Mouse (Mus musculus) MEL (cell line): Measurements from ENCODE around the gene Tfap2c. TPM values are rescaled to one million over a fixed set of nuclear protein-coding genes. Genes with fewer than 3 reads are reported as not detected.

Source experiments
- DNase-seq: peaks from one replicate; pipeline ENCODE4 v3.0.0; 2011; ENCODE audit warnings: low read depth, low spot score
- H3K27ac ChIP-seq: 2 replicates; pipeline ENCODE4 v1.5.1; 2012; ENCODE audit warnings: low read depth, mild to moderate bottlenecking, control low read depth, low read length, moderate library complexity; ENCODE audit not compliant: control insufficient read depth
- H3K27me3 ChIP-seq, 2 experiments: fragments of 150-350 bp in 1 of 2; sonication (generic) in 1 of 2; 2 replicates each; pipeline ENCODE4 v1.6.1; 2012; ENCODE audit warnings: low read length in 2 of 2, mild to moderate bottlenecking in 2 of 2, improper control_type of control experiment in 1 of 2, moderate library complexity in 1 of 2; ENCODE audit not compliant: insufficient read depth in 2 of 2, control insufficient read depth in 1 of 2
- H3K36me3 ChIP-seq, 2 experiments: 2 replicates each; pipeline ENCODE4 v1.6.1; 2012 to 2014; ENCODE audit warnings: low read length in 2 of 2, improper control_type of control experiment in 1 of 2, inconsistent platforms in 1 of 2, mild to moderate bottlenecking in 1 of 2; ENCODE audit not compliant: insufficient read depth in 2 of 2, control insufficient read depth in 1 of 2
- H3K4me1 ChIP-seq, 2 experiments: fragments of 150-350 bp in 1 of 2; sonication (generic) in 1 of 2; 2 replicates each; pipeline ENCODE4 v1.6.1; 2012; ENCODE audit warnings: low read length in 2 of 2, improper control_type of control experiment in 1 of 2, mild to moderate bottlenecking in 1 of 2; ENCODE audit not compliant: insufficient read depth in 2 of 2, control insufficient read depth in 1 of 2
- H3K4me3 ChIP-seq, 2 experiments: fragments of 150-350 bp in 1 of 2; sonication (generic) in 1 of 2; 2 replicates each; pipeline ENCODE4 v1.5.1; 2012; ENCODE audit warnings: low read depth in 2 of 2, low read length in 2 of 2, mild to moderate bottlenecking in 2 of 2, moderate library complexity in 2 of 2, control low read depth in 1 of 2, improper control_type of control experiment in 1 of 2; ENCODE audit not compliant: control insufficient read depth in 1 of 2, insufficient read depth in 1 of 2
- H3K79me2 ChIP-seq: 2 replicates; pipeline ENCODE4 v1.6.1; 2012; ENCODE audit warnings: mild to moderate bottlenecking, low read length, moderate library complexity; ENCODE audit not compliant: control insufficient read depth, poor library complexity, insufficient read depth
- H3K9ac ChIP-seq: 2 replicates; pipeline ENCODE4 v1.6.1; 2012; ENCODE audit warnings: low read depth, mild to moderate bottlenecking, control low read depth, low read length, moderate library complexity; ENCODE audit not compliant: control insufficient read depth, poor library complexity, severe bottlenecking
- H3K9me3 ChIP-seq: fragments of 150-350 bp; sonication (generic); replicated peaks from 2 replicates; pipeline ENCODE4 v1.6.1; 2012; ENCODE audit warnings: mild to moderate bottlenecking, low read length, improper control_type of control experiment, moderate library complexity; ENCODE audit not compliant: insufficient read depth
- BHLHE40 ChIP-seq: IDR thresholded peaks from 2 replicates; pipeline ENCODE4 v1.6.1; 2012; ENCODE audit warnings: low read depth, mild to moderate bottlenecking, inconsistent platforms, low read length, improper control_type of control experiment, borderline replicate concordance
- CHD1 ChIP-seq: IDR thresholded peaks from 2 replicates; pipeline ENCODE4 v1.6.1; 2012; ENCODE audit warnings: low read depth, mild to moderate bottlenecking, inconsistent platforms, low read length, improper control_type of control experiment
- CHD2 ChIP-seq: IDR thresholded peaks from 2 replicates; pipeline ENCODE4 v1.6.1; 2011; ENCODE audit warnings: low read length, improper control_type of control experiment
- ELF1 ChIP-seq: IDR thresholded peaks from 2 replicates; pipeline ENCODE4 v1.6.1; 2014; ENCODE audit warnings: low read depth, mild to moderate bottlenecking, inconsistent platforms, low read length, improper control_type of control experiment, moderate library complexity
- EP300 ChIP-seq, 2 experiments: IDR thresholded peaks; 2 replicates each; pipeline ENCODE4 v1.6.1; 2011; ENCODE audit warnings: improper control_type of control experiment in 2 of 2, low read length in 2 of 2, low read depth in 1 of 2, mild to moderate bottlenecking in 1 of 2
- GABPA ChIP-seq: IDR thresholded peaks from 2 replicates; pipeline ENCODE4 v1.6.1; 2012; ENCODE audit warnings: low read depth, mild to moderate bottlenecking, inconsistent platforms, low read length, improper control_type of control experiment, moderate library complexity
- HCFC1 ChIP-seq: IDR thresholded peaks from 2 replicates; pipeline ENCODE4 v1.6.1; 2012; ENCODE audit warnings: low read depth, mild to moderate bottlenecking, inconsistent platforms, low read length, improper control_type of control experiment, moderate library complexity
- KAT2A ChIP-seq: conservative IDR thresholded peaks from 2 replicates; pipeline ENCODE4 v1.6.1; 2012; ENCODE audit warnings: low read depth, low read length, improper control_type of control experiment, inconsistent platforms
- MAFK ChIP-seq: IDR thresholded peaks from 2 replicates; pipeline ENCODE4 v1.6.1; 2011; ENCODE audit warnings: low read depth, mild to moderate bottlenecking, low read length, improper control_type of control experiment, borderline replicate concordance
- MAX ChIP-seq: IDR thresholded peaks from 2 replicates; pipeline ENCODE4 v1.6.1; 2011; ENCODE audit warnings: low read length, improper control_type of control experiment
- MAZ ChIP-seq: IDR thresholded peaks from 2 replicates; pipeline ENCODE4 v1.6.1; 2012; ENCODE audit warnings: low read depth, mild to moderate bottlenecking, inconsistent platforms, low read length, improper control_type of control experiment
- MEF2A ChIP-seq: IDR thresholded peaks from 2 replicates; pipeline ENCODE4 v1.6.1; 2014; ENCODE audit warnings: low read depth, mild to moderate bottlenecking, inconsistent platforms, low read length, improper control_type of control experiment; ENCODE audit not compliant: poor library complexity, insufficient replicate concordance, severe bottlenecking; ENCODE audit errors: extremely low read depth
- NELFE ChIP-seq: IDR thresholded peaks from 2 replicates; pipeline ENCODE4 v1.6.1; 2011; ENCODE audit warnings: low read depth, low read length, improper control_type of control experiment
- NRF1 ChIP-seq: IDR thresholded peaks from 2 replicates; pipeline ENCODE4 v1.6.1; 2014; ENCODE audit warnings: low read depth, mild to moderate bottlenecking, inconsistent platforms, low read length, improper control_type of control experiment, moderate library complexity; ENCODE audit not compliant: poor library complexity, insufficient read depth, severe bottlenecking
- POLR2A ChIP-seq, 2 experiments: IDR thresholded peaks; 2 replicates each; pipeline ENCODE4 v1.6.1; 2011 to 2012; ENCODE audit warnings: low read length in 2 of 2, mild to moderate bottlenecking in 2 of 2, control low read depth in 1 of 2, improper control_type of control experiment in 1 of 2, low read depth in 1 of 2, moderate library complexity in 1 of 2; ENCODE audit not compliant: control insufficient read depth in 1 of 2, insufficient read depth in 1 of 2, poor library complexity in 1 of 2
- POLR2AphosphoS2 ChIP-seq: IDR thresholded peaks from 2 replicates; pipeline ENCODE4 v1.6.1; 2011; ENCODE audit warnings: low read length, improper control_type of control experiment
- POLR2AphosphoS5 ChIP-seq: IDR thresholded peaks from 2 replicates; pipeline ENCODE4 v1.6.1; 2012; ENCODE audit warnings: low read depth, borderline replicate concordance, mild to moderate bottlenecking, inconsistent platforms, low read length, moderate library complexity, mixed read lengths
- RAD21 ChIP-seq: IDR thresholded peaks from 2 replicates; pipeline ENCODE4 v1.6.1; 2011; ENCODE audit warnings: mild to moderate bottlenecking, low read depth, low read length, improper control_type of control experiment
- RCOR1 ChIP-seq: IDR thresholded peaks from 2 replicates; pipeline ENCODE4 v1.6.1; 2012; ENCODE audit warnings: low read depth, mild to moderate bottlenecking, inconsistent platforms, low read length, improper control_type of control experiment
- TCF12 ChIP-seq: IDR thresholded peaks from 2 replicates; pipeline ENCODE4 v1.6.1; 2014; ENCODE audit warnings: low read depth, mild to moderate bottlenecking, inconsistent platforms, low read length, improper control_type of control experiment, moderate library complexity
- UBTF ChIP-seq: IDR thresholded peaks from 2 replicates; pipeline ENCODE4 v1.6.1; 2012; ENCODE audit warnings: low read depth, mild to moderate bottlenecking, inconsistent platforms, low read length, improper control_type of control experiment, moderate library complexity, borderline replicate concordance; ENCODE audit not compliant: insufficient read depth
- USF1 ChIP-seq: IDR thresholded peaks from 2 replicates; pipeline ENCODE4 v1.6.1; 2014; ENCODE audit warnings: low read depth, mild to moderate bottlenecking, inconsistent platforms, low read length, improper control_type of control experiment, moderate library complexity
- ZKSCAN1 ChIP-seq: IDR thresholded peaks from 2 replicates; pipeline ENCODE4 v1.6.1; 2012; ENCODE audit warnings: low read depth, mild to moderate bottlenecking, inconsistent platforms, low read length, improper control_type of control experiment, moderate library complexity
- ZMIZ1 ChIP-seq: IDR thresholded peaks from 2 replicates; pipeline ENCODE4 v1.6.1; 2012; ENCODE audit warnings: low read depth, mild to moderate bottlenecking, inconsistent platforms, low read length, improper control_type of control experiment, moderate library complexity
- ZNF384 ChIP-seq: IDR thresholded peaks from 2 replicates; pipeline ENCODE4 v1.6.1; 2012; ENCODE audit warnings: low read depth, mild to moderate bottlenecking, inconsistent platforms, low read length, improper control_type of control experiment
- polyA plus RNA-seq, 2 experiments: library from polyadenylated mRNA; stranded (reverse) in 1 of 2; unstranded in 1 of 2; fragments of >175 nt in 1 of 2; fragments of >200 nt in 1 of 2; gene quantifications; 2 replicates each; pipeline versions ENCODE4 v1.2.1 to v1.2.4; 2012; ENCODE audit warnings: low replicate concordance in 2 of 2, low read depth in 1 of 2; ENCODE audit not compliant: insufficient read length in 2 of 2, insufficient read depth in 1 of 2, missing spikeins in 1 of 2
- total RNA-seq: library from RNA; depleted of rRNA; stranded (reverse); fragments of 300-350 nt; gene quantifications from 2 replicates; pipeline ENCODE4 v1.2.3, GENCODE M21; 2012

Tfap2c gene
- total and polyA plus RNA-seq, 3 experiments, result not detected

GRCm38 (mm10) chr2:172510056-172510712 is 39.2 kb upstream of the Tfap2c start:
- no peaks in the 10 kb centered on the region for H3K9me3 ChIP-seq

GRCm38 (mm10) chr2:172510899-172511298 is 38.5 kb upstream of the Tfap2c start:
- TF ChIP-seq GABPA (no peak), ZMIZ1 (no peak), BHLHE40 (no peak), POLR2A (IDR thresholded peaks at IDR 0.05; ENCODE audit: control insufficient read depth in 1 of 2, insufficient read depth in 1 of 2, low read depth in 1 of 2, low read length in 2 of 2, poor library complexity in 1 of 2) (no peak), POLR2AphosphoS5 (no peak), RAD21 (no peak), CHD2 (no peak), NRF1 (no peak), RCOR1 (no peak), POLR2AphosphoS2 (no peak), ZNF384 (no peak), MAX (no peak), EP300 (IDR thresholded peaks at IDR 0.05; ENCODE audit: low read depth in 1 of 2, low read length in 2 of 2) (no peak), MAFK (no peak)

More at GRCm38 (mm10) chr2:172510056-172510712, 39.2 kb upstream of the Tfap2c start:
- DNase-seq, result no peak
- no peak for TF ChIP-seq HCFC1
- no peak for TF ChIP-seq CHD2
- TF ChIP-seq CHD1, result no peak
- TF ChIP-seq POLR2AphosphoS2, result no peak
- no peak for TF ChIP-seq TCF12
- no peak for TF ChIP-seq ZKSCAN1
- TF ChIP-seq ELF1, result no peak
- no peak for TF ChIP-seq POLR2A (IDR thresholded peaks at IDR 0.05; ENCODE audit: control insufficient read depth in 1 of 2, insufficient read depth in 1 of 2, low read depth in 1 of 2, low read length in 2 of 2, poor library complexity in 1 of 2)
- TF ChIP-seq KAT2A, result no peak
- TF ChIP-seq MAX, result no peak
- no peak for TF ChIP-seq ZMIZ1
- no peak for TF ChIP-seq NELFE
- no peak for TF ChIP-seq BHLHE40
- no peak for TF ChIP-seq MEF2A
- no peak for TF ChIP-seq MAZ
- no peak for TF ChIP-seq EP300 (IDR thresholded peaks at IDR 0.05; ENCODE audit: low read depth in 1 of 2, low read length in 2 of 2)
- no peak for TF ChIP-seq NRF1
- no peak for TF ChIP-seq UBTF
- TF ChIP-seq MAFK, result no peak
- TF ChIP-seq USF1, result no peak
- H3K27ac ChIP-seq, result no peak overlapping the region
- H3K9ac ChIP-seq, result no peak overlapping the region
- no peaks in the 10 kb centered on the region for H3K79me2 ChIP-seq
- no peaks in the 10 kb centered on the region for H3K36me3 ChIP-seq
- H3K27me3 ChIP-seq, result no peaks in the 10 kb centered on the region
- no peak overlapping the region for H3K4me3 ChIP-seq
- no peaks in the 10 kb centered on the region for H3K4me1 ChIP-seq

More at GRCm38 (mm10) chr2:172510899-172511298, 38.5 kb upstream of the Tfap2c start:
- H3K9me3 ChIP-seq, result no peaks in the 10 kb centered on the region
- H3K4me3 ChIP-seq, result no peak overlapping the region
- H3K27ac ChIP-seq, result no peak overlapping the region
- H3K9ac ChIP-seq, result no peak overlapping the region
- no peaks in the 10 kb centered on the region for H3K27me3 ChIP-seq
- no peaks in the 10 kb centered on the region for H3K4me1 ChIP-seq
- no peaks in the 10 kb centered on the region for H3K79me2 ChIP-seq
- DNase-seq, result no peak
- no peaks in the 10 kb centered on the region for H3K36me3 ChIP-seq
